Mouse (Mus musculus) forebrain, embryonic 14.5 days (tissue): ENCODE data around the gene Kif3c. TPM values are rescaled to one million over a fixed set of nuclear protein-coding genes. Genes with fewer than 3 reads are reported as not detected.

Experiments used
- ATAC-seq: fragments of 200-750 bp; cut with Nextera tagmentation; 2 replicates; pipeline ENCODE4 v1.8.0; 2017; ENCODE audit warnings: mild to moderate bottlenecking, moderate library complexity
- DNase-seq: peaks from one replicate; pipeline ENCODE4 v3.0.0-alpha.2; 2015; ENCODE audit warnings: low spot score
- H3K27ac ChIP-seq: fragments of 300-500 bp; sonication (generic); 2 replicates; pipeline ENCODE4 v1.5.1; 2014; ENCODE audit warnings: low read depth, mild to moderate bottlenecking, control low read depth, low read length, moderate library complexity
- H3K27me3 ChIP-seq: fragments of 300-500 bp; sonication (generic); replicated peaks from 2 replicates; pipeline ENCODE4 v1.6.1; 2014; ENCODE audit warnings: low read length, control low read depth, mixed read lengths; ENCODE audit not compliant: control insufficient read depth, insufficient read depth
- H3K36me3 ChIP-seq: fragments of 300-500 bp; sonication (generic); 2 replicates; pipeline ENCODE4 v1.6.1; 2014; ENCODE audit warnings: low read length, control low read depth; ENCODE audit not compliant: control insufficient read depth, insufficient read depth
- H3K4me1 ChIP-seq: fragments of 300-500 bp; sonication (generic); 2 replicates; pipeline ENCODE4 v1.6.1; 2014; ENCODE audit warnings: antibody characterized with exemption, low read length, control low read depth; ENCODE audit not compliant: control insufficient read depth, insufficient read depth
- H3K4me2 ChIP-seq: fragments of 300-500 bp; sonication (generic); 2 replicates; pipeline ENCODE4 v1.6.1; 2014; ENCODE audit warnings: mild to moderate bottlenecking, control low read depth, low read length
- H3K4me3 ChIP-seq: fragments of 300-500 bp; sonication (generic); 2 replicates; pipeline ENCODE4 v1.5.1; 2014; ENCODE audit warnings: low read depth, low read length, control low read depth
- H3K9ac ChIP-seq: fragments of 300-500 bp; sonication (generic); 2 replicates; pipeline ENCODE4 v1.6.1; 2014; ENCODE audit warnings: mild to moderate bottlenecking, low read length, control low read depth, moderate library complexity
- H3K9me3 ChIP-seq: fragments of 300-500 bp; sonication (generic); replicated peaks from 2 replicates; pipeline ENCODE4 v1.6.1; 2016; ENCODE audit warnings: low read length, control low read depth, mixed read lengths; ENCODE audit not compliant: control insufficient read depth
- WGBS: fragments of 180-500 bp; shearing (Covaris S2); extraction: QIAGEN DNeasy Blood & Tissue Kit; methylation state at CpG from one replicate; pipeline ENCODE4 v1.1.7; 2014; 5-methylcytosine and 5-hydroxymethylcytosine counted together
- polyA plus RNA-seq: library from polyadenylated mRNA; unstranded; fragments of >200 nt; fragmentation: Nextera tagmentation; extraction: Ambion mirVana; gene quantifications from 2 replicates; pipeline ENCODE4 v1.2.1, GENCODE M21; 2014

Gene Kif3c
- polyA plus RNA-seq, 1 experiment from 2014 or later: 50.8 TPM

DNA sequence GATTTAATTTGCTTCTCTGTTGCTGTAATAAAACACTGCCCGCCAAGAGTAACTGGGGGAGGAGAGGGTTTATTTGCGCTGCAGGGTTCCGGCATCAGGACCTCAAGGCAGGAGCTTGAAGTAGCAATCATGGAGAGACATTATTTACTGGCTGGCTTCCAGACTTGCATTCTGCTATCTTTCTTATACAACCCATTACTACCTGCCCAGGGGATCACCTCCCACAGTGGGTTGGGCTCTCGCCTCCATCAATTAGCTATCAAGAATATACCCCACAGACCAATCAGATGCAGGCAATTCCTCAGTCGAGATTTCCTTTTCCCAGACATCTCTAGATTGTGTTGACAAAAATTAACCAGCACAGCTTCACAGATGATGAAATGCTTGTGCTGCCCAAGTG is 856 bp upstream of the Kif3c start:
- H3K9me3 ChIP-seq: peaks cover 4% of the 10 kb centered on the region; the same call in 1 of the 2 replicates
- H3K36me3 ChIP-seq: peaks cover 15% of the 10 kb centered on the region
- ATAC-seq: no peak
- no peaks in the 10 kb centered on the region for H3K27me3 ChIP-seq
- peak; percentile 14 for DNase-seq
- peaks cover 27% of the 10 kb centered on the region for H3K4me1 ChIP-seq
- 95% methylated on average over 5 of the region's 5 CpGs for WGBS
- H3K27ac ChIP-seq: peak overlapping the region; percentile 96
- H3K9ac ChIP-seq: no peak overlapping the region
- no peak overlapping the region for H3K4me2 ChIP-seq
- H3K4me3 ChIP-seq: no peak overlapping the region

DNA sequence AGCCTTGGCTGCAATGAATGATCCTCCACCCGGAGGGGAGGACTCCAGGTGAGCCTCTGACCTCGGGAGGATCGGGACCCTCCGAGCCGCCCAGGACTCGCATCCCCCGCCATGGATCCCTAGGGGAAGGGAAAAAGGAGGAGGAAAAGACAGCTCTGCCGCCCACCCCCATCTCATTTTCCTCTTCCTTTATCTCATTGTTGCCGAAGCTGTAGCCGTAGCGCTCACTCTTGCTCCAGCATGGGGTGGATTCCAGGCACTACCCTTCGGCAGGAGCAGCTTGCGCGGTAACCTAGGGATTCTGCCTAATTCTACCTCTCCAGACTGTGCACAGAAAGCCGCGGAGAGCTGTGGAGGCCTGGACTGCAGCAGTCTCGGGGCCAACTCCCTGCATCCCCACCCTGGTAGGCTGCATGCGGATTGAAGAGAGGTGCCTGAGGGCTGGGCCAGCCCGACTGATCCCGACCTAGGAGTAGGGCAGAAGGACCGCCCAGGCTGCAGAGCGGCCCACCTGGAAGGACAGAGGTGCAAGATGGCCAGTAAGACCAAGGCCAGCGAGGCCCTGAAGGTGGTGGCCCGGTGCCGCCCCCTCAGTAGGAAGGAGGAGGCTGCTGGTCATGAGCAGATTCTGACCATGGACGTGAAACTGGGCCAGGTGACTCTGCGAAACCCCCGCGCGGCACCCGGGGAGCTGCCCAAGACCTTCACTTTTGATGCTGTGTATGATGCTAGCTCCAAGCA is 687 bp downstream of the Kif3c start:
- Histone ChIP-seq H3K9me3 (peaks cover 4% of the 10 kb centered on the region; the same call in 1 of the 2 replicates), H3K4me1 (peaks cover 41% of the 10 kb centered on the region), H3K4me2 (peak overlapping the region; percentile 81), H3K36me3 (peaks cover 15% of the 10 kb centered on the region), H3K9ac (peak overlapping the region; percentile 98), H3K4me3 (peak overlapping the region; percentile 85), H3K27ac (peak overlapping the region; percentile 96), H3K27me3 (no peaks in the 10 kb centered on the region)
- ATAC-seq: peak; percentile 52
- DNase-seq: peak; percentile 52
- WGBS: 4% methylated on average over 30 of the region's 31 CpGs

DNA sequence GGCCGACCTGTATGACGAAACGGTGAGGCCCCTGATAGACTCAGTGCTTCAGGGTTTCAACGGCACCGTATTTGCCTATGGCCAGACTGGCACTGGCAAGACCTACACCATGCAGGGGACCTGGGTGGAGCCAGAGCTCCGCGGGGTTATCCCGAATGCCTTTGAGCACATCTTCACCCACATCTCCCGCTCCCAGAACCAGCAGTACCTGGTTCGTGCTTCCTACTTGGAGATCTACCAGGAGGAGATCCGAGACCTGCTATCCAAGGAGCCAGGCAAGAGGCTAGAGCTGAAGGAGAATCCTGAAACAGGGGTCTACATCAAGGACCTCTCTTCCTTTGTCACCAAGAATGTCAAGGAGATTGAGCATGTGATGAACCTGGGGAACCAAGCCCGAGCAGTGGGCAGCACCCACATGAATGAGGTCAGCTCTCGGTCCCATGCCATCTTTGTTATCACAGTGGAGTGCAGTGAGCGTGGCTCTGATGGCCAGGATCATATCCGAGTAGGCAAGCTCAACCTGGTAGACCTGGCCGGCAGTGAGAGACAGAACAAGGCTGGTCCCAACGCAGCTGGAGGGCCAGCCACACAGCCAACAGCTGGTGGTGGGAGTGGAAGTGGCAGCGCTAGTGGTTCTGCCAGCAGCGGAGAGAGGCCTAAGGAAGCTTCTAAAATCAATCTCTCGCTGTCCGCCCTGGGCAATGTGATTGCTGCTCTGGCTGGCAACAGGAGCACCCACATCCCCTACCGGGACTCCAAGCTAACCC is 1.4 kb downstream of the Kif3c start:
- no peak for DNase-seq

DNA sequence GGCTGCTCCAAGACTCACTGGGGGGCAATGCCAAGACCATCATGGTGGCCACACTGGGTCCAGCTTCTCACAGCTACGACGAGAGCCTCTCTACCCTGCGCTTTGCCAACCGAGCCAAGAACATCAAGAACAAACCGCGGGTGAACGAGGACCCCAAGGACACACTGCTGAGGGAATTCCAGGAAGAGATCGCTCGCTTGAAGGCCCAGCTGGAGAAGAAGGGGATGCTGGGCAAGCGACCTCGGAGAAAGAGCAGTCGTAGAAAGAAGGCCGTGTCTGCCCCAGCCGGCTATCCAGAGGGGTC is 2.0 kb downstream of the Kif3c start:
- 95% methylated on average over 14 of the region's 14 CpGs for WGBS
- Histone ChIP-seq H3K4me3 (peak overlapping the region; percentile 85; the same call in 1 of the 2 replicates), H3K9ac (no peak overlapping the region), H3K9me3 (peaks cover 4% of the 10 kb centered on the region; the same call in 1 of the 2 replicates), H3K4me1 (peaks cover 47% of the 10 kb centered on the region), H3K27me3 (no peaks in the 10 kb centered on the region), H3K36me3 (peaks cover 15% of the 10 kb centered on the region), H3K4me2 (peak overlapping the region; percentile 81), H3K27ac (no peak overlapping the region)
- DNase-seq (no peak), ATAC-seq (no peak)

More for the DNA sequence above, 1.4 kb downstream of the Kif3c start:
- Histone ChIP-seq H3K4me1 (peaks cover 46% of the 10 kb centered on the region), H3K27me3 (no peaks in the 10 kb centered on the region), H3K36me3 (peaks cover 15% of the 10 kb centered on the region), H3K27ac (peak overlapping the region; percentile 96; the same call in 1 of the 2 replicates), H3K9me3 (peaks cover 4% of the 10 kb centered on the region; the same call in 1 of the 2 replicates), H3K4me2 (peak overlapping the region; percentile 81), H3K9ac (peak overlapping the region; percentile 98), H3K4me3 (peak overlapping the region; percentile 85)
- peak; percentile 0; the same call in 1 of the 2 replicates for ATAC-seq
- WGBS: 61% methylated on average over 22 of the region's 22 CpGs

DNA sequence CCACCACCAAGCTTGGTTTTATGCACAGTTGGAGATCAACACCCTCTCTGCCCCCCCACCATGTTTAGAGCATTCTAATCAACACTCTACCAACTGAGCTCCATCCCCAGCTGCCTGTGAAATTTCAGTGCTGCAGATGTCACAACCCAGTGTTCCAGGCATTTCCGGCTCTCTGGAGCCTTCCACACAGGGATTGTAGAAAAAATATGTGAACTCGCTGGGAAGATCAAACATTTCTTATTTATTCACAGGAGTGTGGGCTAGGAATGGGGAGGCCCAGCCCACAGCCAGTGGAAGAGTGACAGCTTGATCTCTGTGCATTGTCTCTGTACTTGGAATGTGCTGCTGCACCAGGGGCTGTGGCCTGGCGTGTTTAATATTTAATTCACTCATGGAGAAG is 3.8 kb downstream of the Kif3c start:
- Histone ChIP-seq H3K36me3 (peaks cover 25% of the 10 kb centered on the region), H3K9me3 (peaks cover 4% of the 10 kb centered on the region; the same call in 1 of the 2 replicates), H3K27ac (peak overlapping the region; percentile 27; the same call in 1 of the 2 replicates), H3K4me1 (peaks cover 57% of the 10 kb centered on the region), H3K9ac (peak overlapping the region; percentile 59), H3K27me3 (no peaks in the 10 kb centered on the region), H3K4me2 (peak overlapping the region; percentile 81), H3K4me3 (peak overlapping the region; percentile 31)
- DNase-seq (peak; percentile 30), ATAC-seq (no peak)
- WGBS: 39% methylated on average over 3 of the region's 3 CpGs

DNA sequence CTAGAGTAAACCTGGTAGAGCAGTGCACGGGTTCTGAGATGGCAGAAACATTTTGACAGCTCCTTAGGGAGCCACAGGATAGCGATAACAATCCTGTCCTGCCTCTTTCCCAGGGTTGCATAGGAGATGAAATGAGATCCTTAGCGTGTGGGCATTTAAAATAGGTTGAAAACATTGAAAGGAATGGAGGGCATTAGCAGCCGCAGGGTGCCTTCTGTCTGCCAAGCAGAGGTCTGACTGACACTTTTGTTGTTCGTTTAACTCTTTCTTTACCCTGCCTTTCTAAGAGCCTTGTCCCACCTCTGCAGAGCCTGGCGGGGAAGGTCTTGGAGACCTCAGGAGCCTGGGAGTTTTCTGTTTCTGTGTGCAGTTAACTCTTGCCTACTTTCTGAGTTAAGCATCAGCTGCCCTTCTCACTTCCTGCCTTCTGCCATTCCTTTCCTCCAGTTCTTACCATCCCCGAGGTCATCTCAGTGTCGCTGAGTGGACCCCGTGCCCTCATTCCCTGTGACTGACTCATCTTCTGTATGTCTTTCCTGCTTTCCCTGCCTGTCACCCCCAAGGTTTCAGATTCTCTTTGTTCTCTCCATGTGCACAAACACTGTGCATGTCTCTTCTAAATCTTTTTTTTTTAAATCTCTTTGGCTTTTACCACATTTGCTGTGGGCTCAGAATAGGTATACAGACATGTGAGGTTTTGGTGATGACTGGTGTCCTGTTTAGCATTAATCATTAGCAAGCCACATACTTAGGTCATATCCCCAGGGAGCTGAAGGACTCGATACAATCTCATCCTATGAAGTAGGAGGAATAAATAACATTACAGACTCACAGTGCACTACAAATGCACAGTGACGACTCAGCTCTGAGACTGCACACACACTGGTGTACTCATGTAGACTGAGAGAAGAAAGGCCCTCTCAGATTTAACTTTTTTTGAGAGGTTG is 6.3 kb downstream of the Kif3c start:
- Histone ChIP-seq H3K9me3 (peaks cover 4% of the 10 kb centered on the region; the same call in 1 of the 2 replicates), H3K27me3 (no peaks in the 10 kb centered on the region), H3K4me1 (peaks cover 56% of the 10 kb centered on the region), H3K4me3 (peak overlapping the region; percentile 31), H3K4me2 (peak overlapping the region; percentile 81), H3K36me3 (peaks cover 43% of the 10 kb centered on the region), H3K9ac (peak overlapping the region; percentile 58), H3K27ac (peak overlapping the region; percentile 83)
- DNase-seq (peak; percentile 76), ATAC-seq (peak; percentile 30)
- 4% methylated on average over 11 of the region's 11 CpGs for WGBS

DNA sequence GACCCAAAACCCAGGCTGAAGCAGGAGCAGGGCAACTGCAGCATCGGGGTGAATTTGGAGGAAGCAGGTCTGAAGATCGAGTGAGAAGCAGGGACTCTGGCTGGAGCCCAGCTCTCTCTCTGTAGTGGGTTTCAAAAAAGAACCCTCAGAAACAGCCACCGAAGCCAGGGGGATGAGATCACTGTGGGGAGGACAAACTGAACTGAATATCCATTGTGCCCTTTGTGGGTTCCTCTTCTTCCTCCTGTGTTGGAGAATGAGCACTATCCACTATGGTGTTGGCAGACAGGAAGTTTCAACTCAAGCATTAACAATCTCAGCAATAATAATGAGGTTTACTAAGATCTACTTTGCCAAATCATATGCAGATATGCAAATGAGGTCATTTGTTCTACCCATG is 7.1 kb downstream of the Kif3c start:
- peaks cover 42% of the 10 kb centered on the region for H3K36me3 ChIP-seq

DNA sequence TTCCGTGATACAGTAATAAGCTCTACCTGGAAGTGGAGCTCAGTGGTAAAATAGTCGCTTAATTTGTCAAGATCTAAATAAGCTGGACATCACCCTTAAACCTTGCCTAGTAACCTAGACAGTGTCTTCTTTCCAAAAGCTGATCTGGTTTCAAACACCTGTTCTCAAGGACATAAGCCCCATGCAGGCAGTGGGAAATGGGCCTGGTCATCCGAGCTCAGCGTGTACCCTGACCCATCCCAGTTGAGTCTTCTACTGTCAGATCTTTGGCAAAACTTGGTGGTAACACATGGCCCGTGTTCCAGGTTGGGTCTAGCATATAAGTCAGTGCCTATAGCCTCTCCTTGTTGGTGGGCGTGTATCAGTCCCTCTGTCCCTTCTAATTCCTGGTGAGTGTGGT is 8.6 kb downstream of the Kif3c start:
- Histone ChIP-seq H3K9ac (no peak overlapping the region), H3K9me3 (no peaks in the 10 kb centered on the region), H3K4me1 (peaks cover 36% of the 10 kb centered on the region), H3K4me2 (no peak overlapping the region), H3K36me3 (peaks cover 45% of the 10 kb centered on the region), H3K4me3 (no peak overlapping the region), H3K27me3 (no peaks in the 10 kb centered on the region), H3K27ac (no peak overlapping the region)
- DNase-seq (no peak), ATAC-seq (no peak)
- 94% methylated on average over 6 of the region's 6 CpGs for WGBS

More for the DNA sequence above, 7.1 kb downstream of the Kif3c start:
- Histone ChIP-seq H3K27ac (peak overlapping the region; percentile 83), H3K27me3 (no peaks in the 10 kb centered on the region), H3K9me3 (peaks cover 2% of the 10 kb centered on the region; the same call in 1 of the 2 replicates), H3K4me2 (peak overlapping the region; percentile 81), H3K4me3 (0 out of 2 replicates have a peak overlapping the region, but pooled peaks have one; percentile 31), H3K4me1 (peaks cover 48% of the 10 kb centered on the region), H3K9ac (peak overlapping the region; percentile 58)
- WGBS: 11% methylated on average over 3 of the region's 3 CpGs
- ATAC-seq (peak; percentile 66), DNase-seq (peak; percentile 80)
